Mouse (Mus musculus) thymus, adult 2 months (tissue): Measurements from ENCODE around the gene Meox2.

Experiments
- CTCF ChIP-seq: fragments of 200-500 bp; IDR thresholded peaks from 2 replicates; pipeline ENCODE4 v1.5.1; 2012; ENCODE audit warnings: mild to moderate bottlenecking, control low read depth, low read length, moderate library complexity, borderline replicate concordance; ENCODE audit not compliant: control insufficient read depth, poor library complexity, insufficient read depth; ENCODE audit errors: extremely low read depth
- POLR2A ChIP-seq: fragments of 200-500 bp; IDR thresholded peaks from 2 replicates; pipeline ENCODE4 v1.6.1; 2012; ENCODE audit warnings: mild to moderate bottlenecking, low read length, control low read depth, moderate library complexity; ENCODE audit not compliant: control insufficient read depth, poor library complexity, insufficient read depth; ENCODE audit errors: extremely low read depth

- TF ChIP-seq CTCF (no peak), POLR2A (no peak)
These were observed 80.7 kb downstream of the Meox2 start for GRCm38 (mm10) chr12:37188940-37189488.
